Mouse (Mus musculus) adrenal gland, adult 2 months (tissue): ENCODE measurements around the gene Atad1. TPM values are rescaled to one million over a fixed set of nuclear protein-coding genes. Genes with fewer than 3 reads are reported as not detected.
"Not testable (repeated sequence)": the region's sequence is repeated elsewhere in the genome, so short reads cannot be mapped to it uniquely, and the experiment has no call there.

Experiments used
- DNase-seq: peaks from one replicate; pipeline ENCODE4 v3.0.0; 2021
- polyA plus RNA-seq: library from polyadenylated mRNA; depleted of rRNA; stranded (reverse); fragments of >200 nt; gene quantifications from 2 replicates; pipeline ENCODE4 v1.2.3, GENCODE M21; 2012
- total RNA-seq, 2 experiments: library from RNA; stranded (reverse); gene quantifications; 2 replicates each; pipeline ENCODE4 v1.2.3; 2021

Atad1 gene
- total and polyA plus RNA-seq, 3 experiments = 2.0 to 86.3 (median 79.1) TPM

DNA sequence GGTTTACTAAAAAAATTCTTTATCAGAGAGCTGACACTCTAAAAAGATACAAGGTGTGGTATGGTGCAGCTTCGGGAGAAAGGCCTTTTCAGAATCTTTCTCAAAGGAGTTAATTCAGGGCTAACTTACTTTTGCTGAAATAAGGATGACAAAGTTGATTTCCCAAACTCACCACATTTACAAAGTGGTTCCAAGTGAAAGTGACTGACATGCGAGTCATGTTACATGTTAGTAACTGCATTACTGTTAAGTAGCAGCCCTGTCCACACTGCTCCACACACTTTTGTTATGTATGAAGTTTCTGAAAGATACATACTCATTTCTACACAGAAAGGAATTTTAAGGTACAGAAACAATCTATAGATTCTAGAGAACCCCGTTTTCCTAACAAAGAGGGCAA is 63.8 kb downstream of the Atad1 start:
- DNase-seq = no peak

- not testable (repeated sequence) for DNase-seq
Measured at GRCm38 (mm10) chr19:32667830-32668229, 71.8 kb downstream of the Atad1 start.

GRCm38 (mm10) chr19:32665243-32665642 is 74.3 kb downstream of the Atad1 start:
- DNase-seq = no peak

GRCm38 (mm10) chr19:32662936-32663335 is 76.7 kb downstream of the Atad1 start:
- DNase-seq = peak; percentile 15

DNA sequence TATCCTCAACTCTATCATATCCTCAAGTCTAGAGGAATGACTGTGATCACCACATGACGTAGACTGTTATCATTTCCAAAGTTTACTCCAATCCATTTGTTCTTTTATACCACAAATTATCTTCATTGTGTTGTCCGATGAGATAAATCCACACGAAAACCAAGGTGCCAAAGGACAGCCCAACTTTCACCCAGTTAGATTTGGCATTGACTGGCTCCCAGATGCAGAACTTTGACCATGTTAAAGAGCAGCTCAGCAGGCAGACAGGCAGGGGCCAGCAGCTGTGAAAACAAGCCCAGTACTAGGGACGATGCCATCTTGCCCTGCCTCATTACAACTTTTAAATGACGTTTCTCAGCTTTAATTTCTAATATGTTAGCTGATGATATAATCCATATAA is 80.2 kb downstream of the Atad1 start:
- DNase-seq = no peak

DNA sequence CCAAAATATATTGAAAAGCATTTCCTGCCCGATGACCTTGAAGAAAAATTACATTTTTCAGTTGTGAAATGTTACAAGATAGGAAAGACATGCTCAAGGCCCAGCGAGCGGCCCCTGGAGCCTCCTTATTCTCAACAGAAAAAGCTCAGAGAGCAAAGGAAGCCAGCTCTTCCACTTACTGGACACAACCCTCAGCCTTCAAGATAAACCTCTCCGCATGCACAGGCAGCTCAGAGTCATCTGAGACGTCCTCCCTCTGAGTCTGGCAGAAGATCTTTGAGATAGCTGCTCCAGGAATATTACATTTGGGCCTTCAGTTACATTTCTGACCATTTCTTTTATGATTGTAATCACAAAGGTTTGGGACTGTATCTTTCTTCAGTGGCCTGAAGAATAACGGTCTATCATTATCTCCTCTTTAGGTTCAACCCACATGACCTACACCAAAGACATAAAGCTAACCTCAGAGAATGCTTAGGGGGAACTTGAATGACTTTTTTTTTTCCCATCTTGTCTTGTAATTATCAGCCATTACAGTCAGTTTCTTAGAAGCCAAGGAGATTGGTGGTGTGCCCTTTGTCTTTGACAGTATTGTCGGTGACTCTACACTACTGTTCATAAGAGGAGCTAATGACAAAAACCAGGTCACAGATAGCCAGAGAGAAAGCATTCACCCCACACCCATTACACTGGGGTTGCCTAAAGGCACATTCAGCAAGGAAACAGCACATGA is 85.8 kb downstream of the Atad1 start:
- DNase-seq = peak; percentile 11

- no peak for DNase-seq
Measured at GRCm38 (mm10) chr19:32653122-32653521, 86.5 kb downstream of the Atad1 start.

DNA sequence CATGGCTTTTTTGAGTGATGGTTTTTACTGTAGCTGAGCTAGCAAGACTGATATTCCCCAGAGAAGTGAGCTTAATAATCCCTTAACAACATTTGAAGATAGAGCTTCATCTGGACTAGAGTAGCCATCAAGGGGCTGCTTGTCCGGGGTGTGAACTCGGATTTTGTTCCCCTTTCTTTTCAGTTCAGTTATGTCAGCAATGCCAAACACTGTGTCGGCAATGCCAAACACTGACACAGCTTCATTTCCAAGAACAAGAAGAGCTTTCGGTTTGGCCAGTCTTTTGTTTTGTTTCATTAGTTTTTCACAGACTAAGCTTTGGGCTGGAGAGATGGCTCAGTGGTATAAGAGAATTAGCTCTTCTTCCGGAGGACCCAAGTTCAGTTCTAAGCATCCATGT is 88.5 kb downstream of the Atad1 start:
- DNase-seq = no peak

DNA sequence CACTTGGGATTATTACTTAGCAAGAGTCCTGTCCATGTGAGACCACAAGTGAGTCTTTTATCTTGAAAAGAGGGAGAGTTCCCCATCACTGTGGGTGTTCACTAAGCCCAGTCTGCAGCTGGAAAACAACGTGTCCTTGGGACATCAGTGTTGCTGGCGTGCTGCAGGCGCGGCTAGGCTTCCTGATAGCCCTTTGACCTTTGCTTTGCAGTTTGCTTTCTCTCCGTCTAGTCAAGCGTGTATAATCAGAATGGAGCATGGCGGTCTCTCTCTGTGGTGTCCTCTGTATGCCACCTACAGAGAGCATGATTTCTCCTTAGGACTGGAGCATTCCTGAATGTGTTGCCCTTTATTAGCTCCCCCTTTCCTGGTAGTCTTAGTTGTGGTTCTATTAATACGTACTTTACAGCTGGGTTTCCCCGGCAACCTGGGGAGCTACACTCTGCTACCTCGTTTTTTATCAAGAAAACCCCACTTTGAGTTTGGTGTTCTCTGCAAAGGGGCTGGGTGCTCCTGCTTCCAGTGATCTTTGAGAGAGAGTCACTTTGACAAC is 91.5 kb downstream of the Atad1 start:
- peak; percentile 24 for DNase-seq

GRCm38 (mm10) chr19:32646382-32646781 is 93.2 kb downstream of the Atad1 start:
- no peak for DNase-seq

DNA sequence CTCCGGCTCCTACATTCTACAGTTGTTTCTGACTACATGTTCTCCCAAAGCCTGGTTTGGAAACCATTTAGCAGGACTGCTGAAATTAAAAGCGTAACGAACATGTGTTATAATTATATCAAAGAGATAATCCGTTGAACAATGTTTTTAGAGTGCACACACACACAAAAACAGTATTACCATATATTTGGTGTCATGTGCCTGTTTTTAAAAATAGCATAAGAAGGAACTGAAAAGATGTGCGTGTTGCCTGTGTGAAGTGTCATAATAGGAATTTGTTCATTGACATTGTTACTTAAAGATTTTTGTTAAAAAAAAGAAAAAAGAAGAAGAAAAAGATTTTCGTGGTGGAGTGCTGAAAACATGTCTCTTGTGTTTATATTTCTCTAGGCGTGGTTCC is 93.6 kb downstream of the Atad1 start:
- no peak for DNase-seq

GRCm38 (mm10) chr19:32643642-32644041 is 95.9 kb downstream of the Atad1 start:
- DNase-seq = no peak

- DNase-seq = no peak
Measured at GRCm38 (mm10) chr19:32641995-32642394, 97.6 kb downstream of the Atad1 start.

DNA sequence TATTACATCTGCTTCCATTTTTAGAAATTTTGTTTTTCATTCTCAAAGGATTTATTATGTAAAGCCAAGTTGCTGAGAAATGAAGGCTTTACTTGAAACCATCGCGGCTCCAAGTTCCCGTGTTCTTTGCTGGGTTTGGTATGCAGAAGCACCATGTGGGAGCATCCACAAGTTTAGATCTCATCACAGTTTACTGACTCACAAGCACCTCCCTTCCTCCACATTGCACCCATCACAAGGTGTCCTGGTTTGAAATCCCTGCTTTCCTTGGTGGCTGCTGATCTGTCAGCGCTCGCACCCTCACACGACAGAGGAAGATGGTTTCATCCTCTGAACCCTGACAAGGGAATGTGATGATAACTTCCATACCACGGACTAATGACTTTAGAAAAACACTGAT is 98.1 kb downstream of the Atad1 start:
- DNase-seq = no peak

DNA sequence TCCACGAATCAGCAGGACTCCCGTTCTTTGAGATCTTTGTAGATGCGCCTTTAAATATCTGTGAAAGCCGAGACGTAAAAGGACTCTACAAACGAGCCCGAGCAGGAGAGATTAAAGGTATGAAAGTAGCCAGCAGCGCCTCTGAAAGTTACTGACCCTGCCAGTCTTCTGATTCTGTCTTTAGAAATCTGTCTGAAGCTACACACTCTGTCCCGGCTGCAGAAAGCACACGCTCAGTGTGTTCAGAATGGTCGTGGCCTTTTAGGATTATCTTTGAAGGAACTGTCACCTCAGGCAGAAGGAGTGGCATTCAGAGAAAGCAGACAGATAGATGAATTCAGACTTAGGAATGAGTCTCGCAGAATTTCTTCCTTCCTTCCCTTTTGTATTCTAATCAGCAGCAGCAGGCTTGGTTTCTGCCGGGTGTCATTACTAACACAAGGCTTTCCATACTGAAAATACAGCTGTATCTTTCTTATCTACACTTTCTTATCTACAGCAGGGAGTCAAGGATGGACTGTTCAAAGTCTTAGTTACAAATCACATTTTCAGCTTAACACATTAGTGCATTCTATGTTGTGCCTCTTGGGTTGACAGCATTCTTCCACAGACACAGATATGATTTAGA is 101.2 kb downstream of the Atad1 start:
- DNase-seq = no peak

DNA sequence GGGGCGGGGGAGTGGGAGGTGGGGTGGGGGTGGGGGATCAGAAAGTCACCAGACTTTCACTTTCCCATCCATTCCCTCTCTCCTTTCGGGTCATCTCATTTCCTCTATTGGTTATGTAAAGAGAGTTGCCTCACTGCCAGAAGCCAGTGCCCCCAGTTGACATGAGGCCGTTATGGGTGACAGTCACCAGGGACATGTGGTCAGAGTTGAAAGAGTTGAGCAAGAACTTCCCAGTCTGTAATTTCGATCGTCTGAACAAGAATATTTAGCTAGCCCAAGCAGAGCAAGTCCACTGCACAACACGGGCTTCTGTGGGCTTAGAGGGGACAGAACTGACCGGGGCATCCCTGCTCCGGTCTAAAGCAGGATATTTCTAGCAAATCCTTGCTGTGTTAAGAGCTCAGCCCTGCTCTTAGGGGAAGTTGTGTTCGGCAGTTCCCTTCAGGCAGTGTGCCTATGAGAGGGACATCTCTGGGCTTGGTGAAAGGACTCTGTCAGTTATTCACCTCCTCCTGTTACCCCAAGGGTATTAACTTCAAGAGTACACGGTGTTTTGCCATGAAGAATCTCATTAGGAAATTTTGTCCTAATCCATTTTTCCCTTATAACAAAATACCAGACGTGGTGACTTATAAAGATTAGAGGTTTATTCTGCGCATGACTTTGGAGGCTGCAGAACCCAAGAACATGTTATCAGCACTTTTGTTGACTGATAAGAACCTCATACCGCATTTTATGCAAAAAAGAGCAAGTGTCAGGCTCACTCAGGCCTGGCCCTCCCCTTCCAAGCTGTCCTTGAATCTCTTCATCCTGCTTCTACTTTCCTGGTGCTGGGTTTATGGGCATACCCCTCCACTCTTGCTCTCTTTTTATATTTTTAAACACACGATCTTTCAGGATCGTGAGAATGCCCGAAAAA is 102.0 kb downstream of the Atad1 start:
- peak; percentile 46 for DNase-seq

- no peak for DNase-seq
Measured at GRCm38 (mm10) chr19:32634916-32635315, 104.7 kb downstream of the Atad1 start.

GRCm38 (mm10) chr19:32628572-32629132 is 110.9 kb downstream of the Atad1 start:
- no peak for DNase-seq

- DNase-seq = no peak
Measured at GRCm38 (mm10) chr19:32627631-32628030, 112.0 kb downstream of the Atad1 start.

- DNase-seq = peak; percentile 13
Measured at GRCm38 (mm10) chr19:32626768-32627331, 112.7 kb downstream of the Atad1 start.

- no peak for DNase-seq
Measured at GRCm38 (mm10) chr19:32622142-32622541, 117.4 kb downstream of the Atad1 start.
